Mouse (Mus musculus): ENCODE data around the gene Rnf157. TPM values are rescaled to one million over a fixed set of nuclear protein-coding genes. Genes with fewer than 3 reads are reported as not detected.
"Not testable (repeated sequence)": the region's sequence is repeated elsewhere in the genome, so short reads cannot be mapped to it uniquely, and the experiment has no call there.

Rnf157 gene
- polyA plus RNA-seq, 1 experiment from 2014 or later, result 1.2 TPM

GRCm38 (mm10) chr11:116362015-116362414, 50.8 kb downstream of the Rnf157 start:
- Histone ChIP-seq H3K36me3 (ENCODE audit: control insufficient read depth, insufficient read depth) (no peaks in the 10 kb centered on the region), H3K9ac (ENCODE audit: low read depth, low read length) (no peak overlapping the region), H3K27me3 (ENCODE audit: control insufficient read depth, insufficient read depth, low read depth, low read length) (no peaks in the 10 kb centered on the region), H3K4me1 (ENCODE audit: control insufficient read depth, low read depth, low read length) (no peaks in the 10 kb centered on the region), H3K4me3 (ENCODE audit: low read depth, low read length) (no peak overlapping the region), H3K9me3 (replicated peaks; ENCODE audit: control insufficient read depth, low read length) (no peaks in the 10 kb centered on the region), H3K27ac (ENCODE audit: low read length) (no peak overlapping the region), H3K4me2 (ENCODE audit: low read depth, low read length) (no peak overlapping the region)
- 69% methylated on average over 11 of the region's 11 CpGs for WGBS (ENCODE audit: insufficient replicate concordance)
- no peak for ATAC-seq (ENCODE audit: low read depth)

GRCm38 (mm10) chr11:116360915-116361314, 51.9 kb downstream of the Rnf157 start:
- H3K27ac ChIP-seq (ENCODE audit: low read length); H3K4me2 ChIP-seq (ENCODE audit: low read depth, low read length); H3K4me1 ChIP-seq (ENCODE audit: control insufficient read depth, low read depth, low read length); H3K9me3 ChIP-seq (replicated peaks; ENCODE audit: control insufficient read depth, low read length); H3K4me3 ChIP-seq (ENCODE audit: low read depth, low read length); H3K27me3 ChIP-seq (ENCODE audit: control insufficient read depth, insufficient read depth, low read depth, low read length); H3K36me3 ChIP-seq (ENCODE audit: control insufficient read depth, insufficient read depth); H3K9ac ChIP-seq (ENCODE audit: low read depth, low read length); ATAC-seq (ENCODE audit: low read depth): not testable (repeated sequence)
- WGBS (ENCODE audit: insufficient replicate concordance), result 85% methylated on average over 5 of the region's 5 CpGs

- Histone ChIP-seq H3K9me3 (replicated peaks; ENCODE audit: control insufficient read depth, low read length) (no peaks in the 10 kb centered on the region), H3K9ac (ENCODE audit: low read depth, low read length) (no peak overlapping the region), H3K4me2 (ENCODE audit: low read depth, low read length) (no peak overlapping the region), H3K4me1 (ENCODE audit: control insufficient read depth, low read depth, low read length) (no peaks in the 10 kb centered on the region), H3K27ac (ENCODE audit: low read length) (no peak overlapping the region), H3K4me3 (ENCODE audit: low read depth, low read length) (no peak overlapping the region), H3K36me3 (ENCODE audit: control insufficient read depth, insufficient read depth) (no peaks in the 10 kb centered on the region), H3K27me3 (ENCODE audit: control insufficient read depth, insufficient read depth, low read depth, low read length) (no peaks in the 10 kb centered on the region)
- ATAC-seq (ENCODE audit: low read depth), result no peak
- 81% methylated on average over 12 of the region's 12 CpGs for WGBS (ENCODE audit: insufficient replicate concordance)
These were observed 53.2 kb downstream of the Rnf157 start for GRCm38 (mm10) chr11:116359652-116360051.

GRCm38 (mm10) chr11:116358926-116359637, 53.8 kb downstream of the Rnf157 start:
- H3K36me3 ChIP-seq (ENCODE audit: control insufficient read depth, insufficient read depth), result no peaks in the 10 kb centered on the region
- H3K9me3 ChIP-seq (replicated peaks; ENCODE audit: control insufficient read depth, low read length), result no peaks in the 10 kb centered on the region
- WGBS (ENCODE audit: insufficient replicate concordance), result 57% methylated on average over 15 of the region's 15 CpGs
- no peak overlapping the region for H3K4me3 ChIP-seq (ENCODE audit: low read depth, low read length)
- H3K9ac ChIP-seq (ENCODE audit: low read depth, low read length), result no peak overlapping the region
- H3K27ac ChIP-seq (ENCODE audit: low read length), result no peak overlapping the region
- H3K27me3 ChIP-seq (ENCODE audit: control insufficient read depth, insufficient read depth, low read depth, low read length), result no peaks in the 10 kb centered on the region
- H3K4me2 ChIP-seq (ENCODE audit: low read depth, low read length), result no peak overlapping the region
- H3K4me1 ChIP-seq (ENCODE audit: control insufficient read depth, low read depth, low read length), result no peaks in the 10 kb centered on the region
- ATAC-seq (ENCODE audit: low read depth), result no peak

- Histone ChIP-seq H3K9me3 (replicated peaks; ENCODE audit: control insufficient read depth, low read length) (no peaks in the 10 kb centered on the region), H3K36me3 (ENCODE audit: control insufficient read depth, insufficient read depth) (no peaks in the 10 kb centered on the region), H3K4me3 (ENCODE audit: low read depth, low read length) (no peak overlapping the region), H3K4me1 (ENCODE audit: control insufficient read depth, low read depth, low read length) (no peaks in the 10 kb centered on the region), H3K9ac (ENCODE audit: low read depth, low read length) (no peak overlapping the region), H3K27me3 (ENCODE audit: control insufficient read depth, insufficient read depth, low read depth, low read length) (no peaks in the 10 kb centered on the region), H3K27ac (ENCODE audit: low read length) (no peak overlapping the region), H3K4me2 (ENCODE audit: low read depth, low read length) (no peak overlapping the region)
- no peak for ATAC-seq (ENCODE audit: low read depth)
- WGBS (ENCODE audit: insufficient replicate concordance), result 71% methylated on average over 17 of the region's 17 CpGs
These were observed 58.3 kb downstream of the Rnf157 start for GRCm38 (mm10) chr11:116354521-116354920.

GRCm38 (mm10) chr11:116353535-116353934, 59.3 kb downstream of the Rnf157 start:
- Histone ChIP-seq H3K9me3 (replicated peaks; ENCODE audit: control insufficient read depth, low read length) (no peaks in the 10 kb centered on the region), H3K9ac (ENCODE audit: low read depth, low read length) (no peak overlapping the region), H3K4me1 (ENCODE audit: control insufficient read depth, low read depth, low read length) (no peaks in the 10 kb centered on the region), H3K27ac (ENCODE audit: low read length) (no peak overlapping the region), H3K4me3 (ENCODE audit: low read depth, low read length) (no peak overlapping the region), H3K27me3 (ENCODE audit: control insufficient read depth, insufficient read depth, low read depth, low read length) (no peaks in the 10 kb centered on the region), H3K36me3 (ENCODE audit: control insufficient read depth, insufficient read depth) (no peaks in the 10 kb centered on the region), H3K4me2 (ENCODE audit: low read depth, low read length) (no peak overlapping the region)
- no peak for ATAC-seq (ENCODE audit: low read depth)
- WGBS (ENCODE audit: insufficient replicate concordance), result 61% methylated on average over 8 of the region's 8 CpGs

GRCm38 (mm10) chr11:116351294-116351693, 61.5 kb downstream of the Rnf157 start:
- no peak overlapping the region for H3K27ac ChIP-seq (ENCODE audit: low read length)
- no peaks in the 10 kb centered on the region for H3K36me3 ChIP-seq (ENCODE audit: control insufficient read depth, insufficient read depth)
- no peak overlapping the region for H3K9ac ChIP-seq (ENCODE audit: low read depth, low read length)
- WGBS (ENCODE audit: insufficient replicate concordance), result 67% methylated on average over 5 of the region's 5 CpGs
- no peak overlapping the region for H3K4me2 ChIP-seq (ENCODE audit: low read depth, low read length)
- no peaks in the 10 kb centered on the region for H3K9me3 ChIP-seq (replicated peaks; ENCODE audit: control insufficient read depth, low read length)
- H3K4me1 ChIP-seq (ENCODE audit: control insufficient read depth, low read depth, low read length), result no peaks in the 10 kb centered on the region
- H3K27me3 ChIP-seq (ENCODE audit: control insufficient read depth, insufficient read depth, low read depth, low read length), result no peaks in the 10 kb centered on the region
- ATAC-seq (ENCODE audit: low read depth), result no peak
- H3K4me3 ChIP-seq (ENCODE audit: low read depth, low read length), result no peak overlapping the region

GRCm38 (mm10) chr11:116347955-116348354, 64.9 kb downstream of the Rnf157 start:
- no peaks in the 10 kb centered on the region for H3K9me3 ChIP-seq (replicated peaks; ENCODE audit: control insufficient read depth, low read length)
- H3K4me1 ChIP-seq (ENCODE audit: control insufficient read depth, low read depth, low read length), result no peaks in the 10 kb centered on the region
- 71% methylated on average over 5 of the region's 5 CpGs for WGBS (ENCODE audit: insufficient replicate concordance)
- no peak overlapping the region for H3K9ac ChIP-seq (ENCODE audit: low read depth, low read length)
- H3K27me3 ChIP-seq (ENCODE audit: control insufficient read depth, insufficient read depth, low read depth, low read length), result no peaks in the 10 kb centered on the region
- H3K4me3 ChIP-seq (ENCODE audit: low read depth, low read length), result no peak overlapping the region
- H3K36me3 ChIP-seq (ENCODE audit: control insufficient read depth, insufficient read depth), result no peaks in the 10 kb centered on the region
- no peak overlapping the region for H3K27ac ChIP-seq (ENCODE audit: low read length)
- no peak overlapping the region for H3K4me2 ChIP-seq (ENCODE audit: low read depth, low read length)
- no peak for ATAC-seq (ENCODE audit: low read depth)

- ATAC-seq (ENCODE audit: low read depth), result no peak
- H3K4me1 ChIP-seq (ENCODE audit: control insufficient read depth, low read depth, low read length), result no peaks in the 10 kb centered on the region
- 65% methylated on average over 7 of the region's 7 CpGs for WGBS (ENCODE audit: insufficient replicate concordance)
These were observed 65.8 kb downstream of the Rnf157 start for GRCm38 (mm10) chr11:116347012-116347411.

More at GRCm38 (mm10) chr11:116347012-116347411, 65.8 kb downstream of the Rnf157 start:
- no peak overlapping the region for H3K4me3 ChIP-seq (ENCODE audit: low read depth, low read length)
- H3K36me3 ChIP-seq (ENCODE audit: control insufficient read depth, insufficient read depth), result no peaks in the 10 kb centered on the region
- no peak overlapping the region for H3K9ac ChIP-seq (ENCODE audit: low read depth, low read length)
- H3K4me2 ChIP-seq (ENCODE audit: low read depth, low read length), result no peak overlapping the region
- H3K9me3 ChIP-seq (replicated peaks; ENCODE audit: control insufficient read depth, low read length), result no peaks in the 10 kb centered on the region
- H3K27me3 ChIP-seq (ENCODE audit: control insufficient read depth, insufficient read depth, low read depth, low read length), result no peaks in the 10 kb centered on the region
- H3K27ac ChIP-seq (ENCODE audit: low read length), result no peak overlapping the region
